Mouse (Mus musculus): ENCODE data around the gene Gm11011. TPM values are rescaled to one million over a fixed set of nuclear protein-coding genes. Genes with fewer than 3 reads are reported as not detected.
"Not testable (repeated sequence)": the region's sequence is repeated elsewhere in the genome, so short reads cannot be mapped to it uniquely, and the experiment has no call there.

Gm11011 gene
- not detected in 2 replicates for polyA plus RNA-seq (2012; rRNA removed)

DNA sequence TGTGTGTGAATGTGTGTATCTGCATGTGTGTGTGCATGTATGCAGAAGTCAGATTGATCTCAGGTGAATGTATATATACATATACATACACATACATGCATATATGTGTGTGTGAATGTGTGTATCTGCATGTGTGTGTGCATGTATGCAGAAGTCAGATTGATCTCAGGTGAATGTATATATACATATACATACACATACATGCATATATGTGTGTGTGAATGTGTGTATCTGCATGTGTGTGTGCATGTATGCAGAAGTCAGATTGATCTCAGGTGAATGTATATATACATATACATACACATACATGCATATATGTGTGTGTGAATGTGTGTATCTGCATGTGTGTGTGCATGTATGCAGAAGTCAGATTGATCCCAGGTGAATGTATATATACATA lies at the start of gene Gm11011:
Gene Gm11011, minus strand, starts transcription at position 101 of the 400 bp plus-strand sequence.
- DNase-seq (ENCODE audit: low read depth), result not testable (repeated sequence)

DNA sequence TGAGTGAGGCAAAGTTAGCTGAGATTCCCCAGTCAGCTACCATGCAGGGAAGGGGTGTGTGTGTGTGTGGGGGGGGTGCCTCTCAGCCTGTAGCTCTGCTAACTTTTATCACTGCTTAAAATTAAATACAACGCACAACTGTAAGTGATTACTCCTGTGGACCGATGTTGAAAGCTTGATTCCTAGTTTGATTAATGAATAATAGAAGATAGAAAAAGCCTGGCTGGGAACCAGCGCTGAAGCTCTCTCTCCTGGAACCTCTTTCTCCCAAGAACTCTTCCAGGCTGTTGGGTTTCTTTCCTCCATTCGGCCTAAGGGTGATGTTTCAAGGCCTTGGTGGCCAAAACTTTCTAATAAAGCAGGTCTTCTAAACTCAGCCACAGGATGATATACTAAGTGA lies 48.9 kb upstream of the Gm11011 start:
- no peak for DNase-seq (ENCODE audit: low read depth)
- TF ChIP-seq CTCF (IDR thresholded peaks at IDR 0.05; ENCODE audit: borderline replicate concordance, extremely low read depth, insufficient read depth, insufficient read length) (no peak), POLR2A (IDR thresholded peaks at IDR 0.05; ENCODE audit: borderline replicate concordance, extremely low read depth, insufficient read depth, insufficient read length, poor library complexity, severe bottlenecking) (no peak)

DNA sequence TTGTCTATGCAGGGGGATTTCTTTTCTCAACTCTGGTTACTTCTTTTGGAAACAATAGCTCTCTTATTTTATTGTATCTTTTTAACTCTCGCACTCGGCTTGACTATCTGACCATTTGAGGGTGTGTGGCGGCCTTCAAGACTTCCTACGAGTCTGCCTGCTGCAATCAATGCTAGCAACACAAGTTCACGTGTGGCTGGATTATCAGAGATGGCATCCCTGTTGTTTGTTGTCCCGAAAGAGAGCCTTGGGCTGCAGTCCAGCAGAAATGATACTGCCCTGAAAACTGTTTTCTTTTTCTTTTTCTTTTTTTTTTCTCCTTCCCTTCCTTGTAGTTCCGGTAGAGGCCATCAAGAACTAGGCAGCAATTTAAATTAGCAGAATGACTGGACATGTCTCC lies 47.9 kb upstream of the Gm11011 start:
- no peak for TF ChIP-seq POLR2A (IDR thresholded peaks at IDR 0.05; ENCODE audit: borderline replicate concordance, extremely low read depth, insufficient read depth, insufficient read length, poor library complexity, severe bottlenecking)
- TF ChIP-seq CTCF (IDR thresholded peaks at IDR 0.05; ENCODE audit: borderline replicate concordance, extremely low read depth, insufficient read depth, insufficient read length), result no peak
- no peak for DNase-seq (ENCODE audit: low read depth)

DNA sequence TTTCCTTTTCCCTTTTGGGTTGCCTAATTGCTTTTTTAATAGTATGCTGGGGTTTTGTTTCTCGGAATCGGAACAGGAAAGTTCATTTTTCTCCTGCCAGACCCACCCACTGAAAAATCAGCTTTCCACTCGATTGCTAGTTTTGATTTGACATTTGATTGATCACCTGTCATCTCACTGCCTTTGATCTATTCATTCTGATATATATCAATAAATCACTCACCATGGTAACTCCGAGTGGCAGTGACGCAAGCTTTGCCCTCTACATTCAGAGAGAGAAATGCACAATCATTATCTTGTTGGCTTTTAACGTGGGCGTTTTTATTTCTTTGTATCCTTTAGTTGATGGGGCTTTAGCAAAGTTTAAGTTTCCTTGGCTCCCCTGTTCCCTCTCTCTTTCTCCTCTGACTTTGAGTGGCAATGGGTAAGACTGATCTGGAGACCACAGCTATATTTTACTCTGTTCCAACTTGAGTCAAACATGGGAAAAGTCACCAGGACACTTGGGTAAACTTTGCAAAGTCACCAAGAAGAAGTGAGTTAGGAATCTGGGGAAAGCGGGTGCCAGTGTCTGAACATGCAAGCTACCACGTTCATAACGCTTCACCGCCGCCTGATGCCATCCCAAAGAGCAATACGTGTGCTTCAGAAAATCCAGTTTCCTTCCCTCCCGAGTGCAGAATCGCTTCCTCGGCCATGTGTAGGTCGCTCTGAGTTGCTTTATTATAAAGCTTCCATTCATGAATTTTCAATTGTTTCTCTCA lies 47.3 kb upstream of the Gm11011 start:
- no peak for DNase-seq (ENCODE audit: low read depth)

DNA sequence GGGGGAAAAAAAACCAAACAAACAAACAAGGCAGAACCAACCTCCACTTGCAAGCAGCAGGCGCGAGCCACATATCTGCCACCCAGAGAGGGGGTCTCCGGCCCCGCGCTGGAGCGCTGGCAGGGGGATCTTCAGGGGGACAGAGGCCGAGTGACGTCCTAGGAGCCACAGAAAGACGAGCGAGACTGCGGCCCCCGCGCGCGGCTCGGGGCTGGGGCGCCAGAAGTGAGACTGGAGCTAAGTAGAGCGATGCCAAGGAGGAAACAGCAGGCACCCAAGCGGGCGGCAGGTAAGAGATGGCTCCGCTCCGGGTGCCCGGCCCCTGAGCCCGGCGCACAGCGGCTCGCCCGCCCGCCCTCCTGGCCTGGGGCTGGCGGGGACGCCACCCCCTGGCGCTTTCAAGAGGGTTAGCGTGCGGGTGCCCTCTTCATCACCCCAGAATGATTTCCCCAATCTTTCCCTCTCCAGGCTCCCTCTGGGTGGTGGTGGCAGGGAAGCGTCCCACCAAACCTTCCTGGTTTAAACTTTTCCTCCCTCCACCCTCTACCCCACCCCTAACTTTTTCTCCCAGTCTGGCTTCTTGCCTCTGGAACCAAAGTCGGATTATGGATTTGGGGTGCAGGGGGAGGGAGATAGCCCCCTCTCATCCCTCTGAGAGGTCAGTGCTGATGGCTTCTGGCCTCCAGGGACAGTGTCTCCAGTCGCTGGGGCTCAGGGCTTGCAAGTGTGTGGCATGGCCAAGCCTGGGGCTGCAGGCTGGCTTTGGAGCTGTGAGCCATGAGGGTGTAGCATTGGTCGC lies 46.1 kb upstream of the Gm11011 start:
- no peak for TF ChIP-seq POLR2A (IDR thresholded peaks at IDR 0.05; ENCODE audit: borderline replicate concordance, extremely low read depth, insufficient read depth, insufficient read length, poor library complexity, severe bottlenecking)
- no peak for TF ChIP-seq CTCF (IDR thresholded peaks at IDR 0.05; ENCODE audit: borderline replicate concordance, extremely low read depth, insufficient read depth, insufficient read length)
- DNase-seq (ENCODE audit: low read depth), result peak; percentile 57

More for the DNA sequence above, 47.3 kb upstream of the Gm11011 start:
- no peak for TF ChIP-seq CTCF (IDR thresholded peaks at IDR 0.05; ENCODE audit: borderline replicate concordance, extremely low read depth, insufficient read depth, insufficient read length)
- no peak for TF ChIP-seq POLR2A (IDR thresholded peaks at IDR 0.05; ENCODE audit: borderline replicate concordance, extremely low read depth, insufficient read depth, insufficient read length, poor library complexity, severe bottlenecking)

DNA sequence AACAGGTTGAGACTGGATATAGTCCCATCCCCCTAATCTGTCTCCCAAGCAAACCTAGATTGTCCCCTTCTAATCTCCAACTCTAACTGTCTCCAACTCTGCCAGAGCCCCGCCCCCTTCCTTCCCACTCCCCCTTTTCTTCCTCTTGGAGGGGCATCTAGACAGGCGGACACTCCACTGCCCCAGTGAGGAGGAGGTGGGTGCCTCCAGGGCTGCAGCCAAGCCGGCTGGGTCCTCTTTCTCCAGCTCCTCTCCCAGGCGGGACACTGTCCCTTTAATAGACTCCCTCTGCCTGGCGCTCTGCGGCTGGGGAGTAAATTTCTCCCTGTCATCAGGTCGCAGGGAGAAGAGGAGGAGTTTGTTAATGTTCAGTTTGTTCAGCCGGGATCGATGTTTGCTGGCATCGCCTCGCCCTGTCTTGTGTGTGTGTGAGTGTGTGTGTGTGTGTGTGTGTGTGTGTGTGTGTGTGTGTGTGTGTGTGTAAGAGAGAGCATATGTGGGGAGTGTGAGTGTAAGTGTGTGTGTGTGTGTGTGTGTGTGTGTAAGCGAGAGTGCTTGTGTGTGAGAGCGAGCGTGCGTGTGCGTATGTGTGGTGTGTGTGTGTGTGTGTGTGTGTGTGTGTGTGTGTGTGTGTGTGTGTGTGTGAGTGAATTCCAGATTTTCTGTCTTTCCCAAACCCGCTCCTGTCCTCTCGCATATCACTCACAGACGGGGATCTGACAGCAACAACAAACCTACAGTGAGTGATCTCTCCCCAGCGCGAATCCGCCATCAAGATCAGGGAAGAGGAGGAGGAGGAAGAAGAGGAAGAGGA lies 45.0 kb upstream of the Gm11011 start, which contains the start of gene Tshz2:
Gene Tshz2, plus strand, starts transcription at position 676 of the 814 bp plus-strand sequence.
- no peak for TF ChIP-seq POLR2A (IDR thresholded peaks at IDR 0.05; ENCODE audit: borderline replicate concordance, extremely low read depth, insufficient read depth, insufficient read length, poor library complexity, severe bottlenecking)
- TF ChIP-seq CTCF (IDR thresholded peaks at IDR 0.05; ENCODE audit: borderline replicate concordance, extremely low read depth, insufficient read depth, insufficient read length), result no peak
- DNase-seq (ENCODE audit: low read depth), result peak; percentile 86

DNA sequence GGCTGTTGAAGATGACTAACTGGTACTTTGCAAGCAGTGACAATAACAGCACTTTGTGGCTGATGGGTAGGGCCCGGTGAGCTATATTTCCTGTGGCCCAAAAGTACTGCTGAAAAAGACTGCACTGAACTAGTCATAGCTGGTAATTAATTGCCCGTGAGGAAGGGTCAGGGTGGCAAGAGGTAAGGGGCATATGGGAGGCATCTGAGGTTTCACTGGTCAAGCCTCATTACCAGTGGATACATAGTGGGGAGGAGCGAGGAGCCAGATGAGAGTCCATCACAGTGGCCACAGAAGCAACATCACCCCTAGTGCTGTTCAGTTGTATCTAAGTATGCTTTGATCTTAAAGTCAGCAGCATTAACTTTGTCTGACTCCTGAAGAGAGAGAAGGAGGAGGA lies 42.5 kb upstream of the Gm11011 start:
- no peak for DNase-seq (ENCODE audit: low read depth)
- TF ChIP-seq POLR2A (IDR thresholded peaks at IDR 0.05; ENCODE audit: borderline replicate concordance, extremely low read depth, insufficient read depth, insufficient read length, poor library complexity, severe bottlenecking), result no peak
- no peak for TF ChIP-seq CTCF (IDR thresholded peaks at IDR 0.05; ENCODE audit: borderline replicate concordance, extremely low read depth, insufficient read depth, insufficient read length)

GRCm38 (mm10) chr2:169621201-169621710 lies 33.7 kb upstream of the Gm11011 start:
- peak; percentile 69 for DNase-seq (ENCODE audit: low read depth)
- no peak for TF ChIP-seq POLR2A (IDR thresholded peaks at IDR 0.05; ENCODE audit: borderline replicate concordance, extremely low read depth, insufficient read depth, insufficient read length, poor library complexity, severe bottlenecking)
- peak; percentile 43; the same call in 1 of the 2 replicates for TF ChIP-seq CTCF (IDR thresholded peaks at IDR 0.05; ENCODE audit: borderline replicate concordance, extremely low read depth, insufficient read depth, insufficient read length)

DNA sequence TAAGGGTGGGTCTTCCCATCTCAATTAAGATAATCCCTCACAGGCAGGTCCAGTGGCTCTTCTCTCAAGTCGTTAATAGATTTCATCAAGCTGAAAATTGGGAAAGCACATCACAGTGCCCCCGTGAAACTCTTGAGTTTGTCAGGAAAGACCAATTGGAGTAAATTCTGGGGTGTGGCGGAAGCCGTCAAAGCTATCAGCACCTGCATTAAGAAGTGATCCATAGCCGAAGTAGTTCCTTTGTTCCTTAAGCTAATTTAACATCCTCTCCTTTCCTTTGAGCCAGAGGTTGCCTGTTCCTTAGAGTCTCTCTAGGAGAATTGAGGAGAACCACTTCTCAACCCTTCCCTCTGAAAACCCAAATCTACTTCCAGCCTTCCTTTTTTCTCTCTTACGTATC lies 28.5 kb upstream of the Gm11011 start:
- TF ChIP-seq POLR2A (IDR thresholded peaks at IDR 0.05; ENCODE audit: borderline replicate concordance, extremely low read depth, insufficient read depth, insufficient read length, poor library complexity, severe bottlenecking) (no peak), CTCF (IDR thresholded peaks at IDR 0.05; ENCODE audit: borderline replicate concordance, extremely low read depth, insufficient read depth, insufficient read length) (no peak)
- DNase-seq (ENCODE audit: low read depth), result no peak

GRCm38 (mm10) chr2:169614683-169615082 lies 27.1 kb upstream of the Gm11011 start:
- DNase-seq (ENCODE audit: low read depth), result no peak
- TF ChIP-seq POLR2A (IDR thresholded peaks at IDR 0.05; ENCODE audit: borderline replicate concordance, extremely low read depth, insufficient read depth, insufficient read length, poor library complexity, severe bottlenecking) (no peak), CTCF (IDR thresholded peaks at IDR 0.05; ENCODE audit: borderline replicate concordance, extremely low read depth, insufficient read depth, insufficient read length) (no peak)

DNA sequence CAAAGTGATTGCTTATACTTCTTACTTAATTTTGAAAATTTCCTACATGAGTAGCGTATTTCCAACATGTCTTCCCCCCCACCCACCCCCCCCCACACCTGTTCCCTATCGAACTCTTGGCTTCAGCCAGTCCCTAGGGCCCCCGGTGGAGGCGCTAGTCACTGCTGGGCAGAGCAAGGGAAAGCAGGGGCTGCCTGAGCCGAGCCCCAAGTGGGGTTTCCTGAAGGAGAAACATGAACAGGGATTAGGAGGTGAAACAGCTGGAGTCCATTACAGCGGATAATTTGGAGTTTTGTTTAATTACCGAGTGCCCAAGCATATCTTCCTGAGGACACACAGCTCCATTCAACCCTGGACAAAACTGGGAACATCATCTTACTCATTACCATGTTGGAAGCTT lies 24.0 kb upstream of the Gm11011 start:
- 0 out of 2 replicates have a peak, but pooled peaks have one; percentile 24 for TF ChIP-seq CTCF (IDR thresholded peaks at IDR 0.05; ENCODE audit: borderline replicate concordance, extremely low read depth, insufficient read depth, insufficient read length)
- no peak for TF ChIP-seq POLR2A (IDR thresholded peaks at IDR 0.05; ENCODE audit: borderline replicate concordance, extremely low read depth, insufficient read depth, insufficient read length, poor library complexity, severe bottlenecking)
- no peak for DNase-seq (ENCODE audit: low read depth)
